Mouse (Mus musculus) right cerebral cortex, postnatal 36 days (tissue): ENCODE data around the gene Wnt1.
A peak's percentile ranks its signal among the peaks of the same experiment; 100 is the strongest.
"Not testable (repeated sequence)": the region's sequence is repeated elsewhere in the genome, so short reads cannot be mapped to it uniquely, and the experiment has no call there.

Source experiments
- DNase-seq, 2 experiments: peaks; one replicate each; pipeline ENCODE4 v3.0.0; 2022; ENCODE audit warnings: low spot score in 2 of 2, mixed read lengths in 1 of 2

Gene Wnt1

GRCm38 (mm10) chr15:98805324-98806040, 15.8 kb downstream of the Wnt1 start:
- peak in 1 of 2 experiments; percentile 68 for DNase-seq

DNA sequence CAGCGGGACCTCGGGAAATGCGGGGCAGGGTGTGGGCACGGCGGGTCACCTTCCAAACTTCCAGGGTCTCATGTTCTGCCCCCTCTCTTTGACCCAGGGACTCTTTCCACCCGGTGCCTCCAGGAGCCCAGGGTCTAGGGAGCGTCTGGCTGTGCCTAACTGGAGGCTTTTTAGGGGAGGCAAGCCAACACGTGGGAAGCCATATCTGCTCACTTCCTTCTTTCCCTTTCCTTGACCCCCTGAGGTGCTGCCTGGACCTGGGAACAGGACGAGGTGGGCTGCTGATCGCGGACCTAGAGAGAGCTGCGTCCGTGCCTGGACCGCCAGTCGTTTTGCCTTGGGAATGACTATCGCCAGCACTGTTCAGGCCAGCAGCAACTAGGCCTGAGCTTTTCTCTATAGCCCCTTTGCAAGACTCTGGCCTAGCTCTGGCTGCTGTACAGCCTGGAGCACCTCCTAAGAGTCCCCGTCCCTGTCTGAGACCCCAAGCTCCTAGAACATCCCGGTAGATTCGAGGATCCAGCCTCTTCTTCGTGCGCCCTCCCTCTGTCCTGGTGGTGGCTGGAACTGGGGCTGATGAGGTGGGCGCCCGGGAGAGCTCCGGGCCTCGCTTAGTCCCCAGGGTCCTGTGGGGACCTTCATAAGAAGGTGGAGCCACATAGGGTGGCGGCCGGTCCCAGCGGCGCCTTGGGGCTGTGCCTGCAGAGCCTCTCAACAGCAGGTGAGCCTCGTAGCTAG, 16.6 kb downstream of the Wnt1 start:
- no peak for DNase-seq

DNA sequence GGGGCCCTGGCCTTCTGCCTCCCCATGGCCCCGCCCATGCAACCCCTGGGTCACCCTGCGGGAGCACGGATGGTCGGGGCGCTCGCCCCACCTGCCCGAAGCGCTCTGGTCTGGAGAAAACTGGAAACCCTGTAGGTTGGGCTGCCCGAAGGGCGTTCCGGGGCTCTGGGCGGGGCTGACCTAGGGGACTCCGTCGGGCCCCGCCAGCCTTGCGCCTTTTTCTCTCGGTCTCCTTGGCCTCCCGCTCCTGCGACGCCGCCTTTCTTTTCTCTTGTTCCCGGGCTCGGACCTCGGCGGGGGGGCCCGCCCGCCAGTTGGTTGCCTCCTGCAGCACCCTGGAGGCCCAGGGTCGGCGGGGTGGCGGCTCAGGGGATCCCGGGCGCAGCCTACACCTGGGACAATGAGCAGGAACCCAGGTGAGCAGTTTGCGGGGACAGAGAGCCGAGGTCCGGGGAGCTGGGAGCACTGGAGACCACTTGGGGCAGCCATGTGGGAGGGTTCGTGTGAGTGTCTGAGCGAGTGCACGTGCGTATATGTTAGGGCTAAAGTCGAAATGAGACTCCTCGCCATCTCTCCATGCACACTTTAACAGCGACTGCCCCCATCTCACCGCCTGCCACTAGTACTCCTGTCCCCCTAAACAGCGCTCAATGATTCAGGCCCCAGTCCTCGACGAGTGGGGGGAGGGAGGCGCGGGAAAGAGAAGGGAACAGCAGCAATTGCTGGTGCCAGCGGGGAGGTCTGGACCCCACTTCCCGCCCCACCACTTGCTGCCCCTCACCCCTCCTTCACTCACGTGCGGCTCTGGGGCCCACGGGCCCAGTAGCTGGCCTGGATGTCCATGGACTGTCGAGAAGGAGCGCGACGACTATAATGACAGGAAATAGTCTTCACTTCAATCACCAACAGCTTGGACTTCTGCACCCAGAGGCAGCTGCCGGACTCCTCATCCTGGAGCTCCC, 17.4 kb downstream of the Wnt1 start:
- DNase-seq: no peak

DNA sequence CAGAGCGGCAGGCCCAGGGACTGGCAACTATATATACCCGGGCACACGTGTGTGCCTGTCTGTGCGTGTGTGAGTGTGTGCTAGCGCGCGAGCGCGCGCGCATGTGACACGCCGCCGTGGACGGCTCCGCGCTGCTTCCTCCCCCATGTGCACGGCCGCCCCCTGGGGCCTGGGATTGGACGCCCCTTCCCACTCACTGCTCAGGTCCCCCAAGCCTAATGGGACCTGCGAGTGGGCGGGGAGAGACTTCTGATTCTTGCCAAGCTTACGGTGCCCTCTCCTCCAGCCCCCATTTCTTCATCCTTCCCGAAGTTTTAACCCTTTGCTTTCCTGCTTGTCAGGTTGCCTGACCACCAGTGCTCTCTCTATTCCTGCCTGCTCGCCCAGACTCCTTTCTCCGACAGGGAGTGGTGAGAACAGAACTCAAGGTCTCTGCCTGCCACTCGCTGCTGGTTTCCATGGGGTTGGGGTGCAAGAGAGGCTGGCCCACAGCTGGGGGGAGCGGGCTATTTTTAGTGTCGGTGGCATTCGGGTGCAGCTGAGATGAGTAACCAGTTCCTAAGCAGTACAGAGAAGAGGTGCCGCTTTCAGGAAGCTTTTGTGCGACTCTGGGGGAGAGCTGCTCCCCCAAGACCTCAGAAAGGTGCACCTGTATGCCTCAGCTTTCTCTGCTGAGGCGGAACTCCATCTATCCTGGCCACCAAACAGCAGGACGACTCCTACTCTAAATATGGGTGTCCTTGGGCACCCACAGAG, 18.4 kb downstream of the Wnt1 start:
- peak; percentile 81 to 83 for DNase-seq

- peak; percentile 90 to 92 for DNase-seq
These were observed 19.0 kb downstream of the Wnt1 start for GRCm38 (mm10) chr15:98808651-98809134.

GRCm38 (mm10) chr15:98809390-98809789, 19.7 kb downstream of the Wnt1 start, which contains the start of gene Ddn:
Gene Ddn, minus strand, starts transcription at chr15:98809490.
- DNase-seq: no peak

DNA sequence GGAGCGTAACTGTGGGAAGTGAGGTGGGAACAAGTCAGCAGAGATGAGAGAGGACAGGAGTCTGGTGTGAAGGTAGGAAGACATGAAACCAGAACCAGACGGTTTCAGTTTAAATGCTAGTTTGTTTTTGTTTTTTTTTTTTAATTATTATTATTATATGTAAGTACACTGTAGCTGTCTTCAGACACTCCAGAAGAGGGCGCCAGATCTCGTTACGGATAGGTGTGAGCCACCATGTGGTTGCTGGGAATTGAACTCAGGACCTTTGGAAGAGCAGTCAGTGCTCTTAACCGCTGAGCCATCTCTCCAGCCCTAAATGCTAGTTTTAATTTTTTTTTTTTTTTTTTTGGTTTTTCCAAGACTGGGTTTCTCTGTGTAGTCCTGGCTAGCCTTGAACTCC, 20.6 kb downstream of the Wnt1 start:
- not testable (repeated sequence) for DNase-seq

- peak; percentile 80 to 87 for DNase-seq
These were observed 23.2 kb downstream of the Wnt1 start for GRCm38 (mm10) chr15:98812741-98813424.

- DNase-seq: no peak
These were observed 28.5 kb downstream of the Wnt1 start for GRCm38 (mm10) chr15:98818171-98818570.

DNA sequence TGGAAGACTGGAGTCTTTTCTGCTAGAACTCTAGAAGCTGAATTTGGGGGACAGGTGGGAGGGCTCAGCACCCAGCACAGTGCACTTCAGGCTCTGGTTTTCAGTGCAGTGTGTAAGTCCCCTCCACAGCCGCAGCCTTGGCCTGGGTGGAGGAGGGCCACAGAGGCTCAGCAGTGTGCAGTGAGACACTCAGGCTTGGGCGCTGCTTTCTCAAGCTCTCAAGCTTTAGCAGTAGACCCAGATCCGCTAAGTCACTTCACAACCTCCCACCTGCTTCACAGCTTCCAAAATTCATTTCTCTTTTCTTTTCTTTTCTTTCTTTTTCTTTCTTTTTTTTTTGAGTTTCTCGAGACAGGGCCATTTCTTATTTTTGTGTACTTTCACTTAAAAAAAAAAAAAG, 31.3 kb downstream of the Wnt1 start:
- no peak for DNase-seq

GRCm38 (mm10) chr15:98821403-98821802, 31.7 kb downstream of the Wnt1 start:
- no peak for DNase-seq

GRCm38 (mm10) chr15:98822147-98822546, 32.5 kb downstream of the Wnt1 start:
- no peak for DNase-seq

GRCm38 (mm10) chr15:98823434-98823833, 33.8 kb downstream of the Wnt1 start:
- no peak for DNase-seq

DNA sequence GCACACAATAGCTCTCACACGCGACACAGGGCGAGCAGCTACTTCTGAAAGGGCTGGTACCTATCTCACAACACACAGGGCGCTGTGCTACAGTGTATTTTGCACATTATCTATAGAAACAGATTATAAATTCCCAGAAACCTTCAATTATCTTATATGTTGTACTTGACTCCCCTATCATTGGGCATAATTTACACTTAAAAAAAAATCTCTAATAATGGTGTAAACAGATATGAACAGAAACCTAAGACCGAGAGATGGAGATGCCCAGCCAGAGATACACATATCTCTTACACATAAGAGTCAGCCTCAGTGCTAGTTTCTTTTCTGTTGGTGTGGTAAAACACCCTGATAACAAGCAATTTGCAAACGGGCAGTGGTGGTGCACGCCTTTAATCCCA, 38.0 kb downstream of the Wnt1 start:
- no peak for DNase-seq

- DNase-seq: peak; percentile 91
These were observed 41.4 kb downstream of the Wnt1 start, which contains the start of gene Prkag1 for GRCm38 (mm10) chr15:98830736-98831683. Gene Prkag1, minus strand, starts transcription at chr15:98831521.

DNA sequence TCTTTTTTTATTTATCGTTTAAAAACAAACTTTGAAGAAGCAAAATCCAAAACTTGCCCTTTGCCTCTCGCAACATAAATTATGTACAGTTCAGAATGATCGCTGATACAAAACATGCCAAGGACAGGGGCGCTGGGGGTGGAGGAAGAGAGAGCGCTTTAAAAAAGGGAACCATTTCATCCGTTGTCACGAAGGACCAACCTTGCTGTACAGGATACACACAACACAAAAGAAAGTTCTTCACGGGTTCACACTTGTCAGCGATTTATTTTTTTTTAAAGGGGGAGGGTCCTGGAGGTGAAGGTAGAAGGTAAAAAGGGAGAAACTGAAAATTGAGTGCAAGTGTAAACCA, 42.0 kb downstream of the Wnt1 start:
- DNase-seq: no peak

GRCm38 (mm10) chr15:98832161-98833058, 42.8 kb downstream of the Wnt1 start:
- no peak for DNase-seq

- DNase-seq: no peak
These were observed 43.6 kb downstream of the Wnt1 start for GRCm38 (mm10) chr15:98833281-98833680.
